8 mouse cellular contexts compared by ENCODE assay signal in the genomic region with DNA sequence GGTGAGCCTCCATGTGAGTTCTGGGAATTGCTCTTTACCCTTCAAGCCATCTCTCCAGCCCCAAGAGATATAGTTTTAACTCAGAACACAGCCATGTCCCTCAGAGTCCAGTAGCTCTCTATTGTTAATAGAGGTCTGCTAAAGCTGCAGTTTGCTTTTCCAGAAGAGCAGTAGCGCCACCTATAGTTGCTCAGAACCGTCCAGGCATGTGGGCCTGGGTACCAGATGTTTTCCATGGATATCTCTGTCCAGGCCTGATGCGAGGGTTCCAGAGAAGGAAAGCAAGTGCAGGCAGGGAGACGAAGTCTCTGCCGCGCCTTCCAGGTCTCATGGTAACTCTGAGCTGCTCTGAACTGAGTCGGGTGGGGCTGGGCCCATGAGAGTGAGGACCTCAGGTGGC. TPM values are rescaled to one million over a fixed set of nuclear protein-coding genes. Genes with fewer than 3 reads are reported as not detected.
DNase-seq lines count a peak whose midpoint lies in the region; ATAC-seq and TF ChIP-seq lines count a peak whose summit lies in the region.

No protein-coding gene starts in this region.

- no peak for DNase-seq in heart, adult 2 months
- DNase-seq in heart, adult 18-20 months: no peak
- DNase-seq in right cerebral cortex, adult 18-20 months: peak; percentile 34
- DNase-seq in right cerebral cortex, postnatal 36 days (ENCODE audit: low spot score in 2 of 2): no peak
- peak; percentile 74 for DNase-seq in embryo, embryonic 10.5 days (ENCODE audit: low spot score)
- peak; percentile 51 for DNase-seq in thymus, postnatal 4 days
- DNase-seq in spleen, adult 12 weeks (ENCODE audit: low spot score): no peak

- H3K79me2 ChIP-seq in heart, adult 2 months (replicated peaks; ENCODE audit: control insufficient read depth, insufficient read depth, low read length): no peaks in the 10 kb centered on the region

- H3K9me3 ChIP-seq in limb, embryonic 15.5 days: no peaks in the 10 kb centered on the region

- no peaks in the 10 kb centered on the region for H3K4me1 ChIP-seq in heart, adult 2 months (ENCODE audit: control insufficient read depth, insufficient read depth, low read length)
- no peaks in the 10 kb centered on the region for H3K4me1 ChIP-seq in limb, embryonic 15.5 days

- H3K4me2 ChIP-seq in limb, embryonic 15.5 days: no peak overlapping the region

- WGBS in heart, adult 2 months: 33% methylated on average over 7 of the region's 7 CpGs
- 17% methylated on average over 7 of the region's 7 CpGs for WGBS in limb, embryonic 15.5 days

- no peak for TF ChIP-seq POLR2A in heart, adult 2 months (IDR thresholded peaks at IDR 0.05; ENCODE audit: insufficient read depth, low read depth, low read length)

- H3K27ac ChIP-seq in heart, adult 2 months: no peak overlapping the region
- no peak overlapping the region for H3K27ac ChIP-seq in limb, embryonic 15.5 days

- H3K36me3 ChIP-seq in heart, adult 2 months (ENCODE audit: control insufficient read depth, insufficient read depth, low read length): no peaks in the 10 kb centered on the region
- no peaks in the 10 kb centered on the region for H3K36me3 ChIP-seq in limb, embryonic 15.5 days

- H3K9ac ChIP-seq in heart, adult 2 months (ENCODE audit: low read depth, low read length): no peak overlapping the region
- no peak overlapping the region for H3K9ac ChIP-seq in limb, embryonic 15.5 days

- H3K27me3 ChIP-seq in heart, adult 2 months (ENCODE audit: control insufficient read depth, insufficient read depth, low read length): no peaks in the 10 kb centered on the region
- H3K27me3 ChIP-seq in limb, embryonic 15.5 days: no peaks in the 10 kb centered on the region

- TF ChIP-seq EP300 in heart, adult 2 months (IDR thresholded peaks at IDR 0.05; ENCODE audit: insufficient read depth, low read depth, low read length): no peak

- ATAC-seq in limb, embryonic 15.5 days (ENCODE audit: insufficient number of reproducible peaks, low FRiP score, low TSS enrichment, low read depth): 0 out of 2 replicates have a peak, but pooled peaks have one; percentile 55

- H3K4me3 ChIP-seq in heart, adult 2 months: no peak overlapping the region
- H3K4me3 ChIP-seq in limb, embryonic 15.5 days: no peak overlapping the region

- peak; percentile 71 for TF ChIP-seq CTCF in heart, adult 2 months (IDR thresholded peaks at IDR 0.05)

- intact Hi-C loops in heart, adult 2 months (cut with DNase I): loop anchor here (5.0 kb wide), 1 partner anchor 204 kb away; no protein-coding TSS in a partner anchor

RNA-seq across cellular contexts. Expression of gene Mrps24, which starts 23.7 kb away (rescaled TPM):
- total RNA-seq in heart, adult 2 months (2021): 100 to 1,000 TPM; 151 to 166 TPM
- polyA plus RNA-seq in heart, adult 2 months (2012; rRNA removed): 136 and 178 TPM in 2 replicates
- total RNA-seq in heart, adult 18-20 months (2021): 100 to 1,000 TPM; 152 to 158 TPM
- 164 and 170 TPM in 2 replicates for polyA plus RNA-seq in limb, embryonic 15.5 days (2015; fragmentation: Nextera tagmentation; extraction: Ambion mirVana)

Comparison
In these comparisons a context has a peak if more than half of its experiments do, and no peak if none do; other contexts are left out.
1. DNase-seq: peak in right cerebral cortex, adult 18-20 months (single experiment), embryo, embryonic 10.5 days (single experiment) and thymus, postnatal 4 days (single experiment); none in heart, adult 2 months (0 of 2), heart, adult 18-20 months (0 of 2), right cerebral cortex, postnatal 36 days (0 of 2) and spleen, adult 12 weeks (single experiment).